Mouse (Mus musculus): Measurements from ENCODE around the gene Magi1. TPM values are rescaled to one million over a fixed set of nuclear protein-coding genes. Genes with fewer than 3 reads are reported as not detected.
A peak's percentile ranks its signal among the peaks of the same experiment; 100 is the strongest.

The Magi1 gene
- polyA plus RNA-seq (2012; fragmentation: generic; extraction: Trizol): 3.4 TPM

- Histone ChIP-seq H3K79me2 (ENCODE audit: control insufficient read depth, insufficient read depth) (peaks cover 18% of the 10 kb centered on the region), H3K4me3 (peak within 1 kb of the TSS; percentile 71), H3K36me3 (ENCODE audit: control insufficient read depth, insufficient read depth) (no peaks in the 10 kb centered on the region), H3K4me2 (ENCODE audit: low read depth) (peak within 1 kb of the TSS; percentile 88), H3ac (ENCODE audit: control insufficient read depth, insufficient read length) (peak within 1 kb of the TSS; percentile 59), H3K27me3 (ENCODE audit: control insufficient read depth, insufficient read depth, insufficient read length) (no peaks in the 10 kb centered on the region)
- TF ChIP-seq POLR2A (IDR thresholded peaks at IDR 0.05; ENCODE audit: insufficient read length, low read depth) (peak; percentile 39), MYOD1 (IDR thresholded peaks at IDR 0.05; ENCODE audit: control insufficient read depth in 1 of 3, insufficient read length in 2 of 3, low read depth in 2 of 3) (no peak), MYOG (IDR thresholded peaks at IDR 0.05; ENCODE audit: control insufficient read depth in 1 of 3, insufficient read depth in 1 of 3, insufficient read length in 2 of 3, low read depth in 2 of 3) (peak in 1 of 3 experiments; percentile 27), TCF12 (IDR thresholded peaks at IDR 0.05; ENCODE audit: insufficient read depth, poor library complexity, severe bottlenecking) (no peak)
These were observed at the start of gene Magi1 for GRCm38 (mm10) chr6:94283318-94284061. TSS of gene Magi1 (minus strand) at chr6:94283917.

GRCm38 (mm10) chr6:94327143-94327542 lies 43.4 kb upstream of the Magi1 start:
- TF ChIP-seq TCF3 (IDR thresholded peaks at IDR 0.05; ENCODE audit: insufficient read length, low read depth): no peak
- no peak for TF ChIP-seq MYOG (IDR thresholded peaks at IDR 0.05; ENCODE audit: control insufficient read depth in 1 of 3, insufficient read depth in 1 of 3, insufficient read length in 2 of 3, low read depth in 2 of 3)
- no peak for TF ChIP-seq USF1 (IDR thresholded peaks at IDR 0.05; ENCODE audit: low read depth)
- TF ChIP-seq POLR2A (IDR thresholded peaks at IDR 0.05; ENCODE audit: insufficient read length, low read depth): no peak
- TF ChIP-seq MYOD1 (IDR thresholded peaks at IDR 0.05; ENCODE audit: control insufficient read depth in 1 of 3, insufficient read length in 2 of 3, low read depth in 2 of 3): no peak
- no peak for TF ChIP-seq SRF (IDR thresholded peaks at IDR 0.05; ENCODE audit: control insufficient read depth, insufficient read length, low read depth)
- TF ChIP-seq REST (IDR thresholded peaks at IDR 0.05; ENCODE audit: insufficient read depth, insufficient read length): no peak
- no peak for TF ChIP-seq MAX (IDR thresholded peaks at IDR 0.05; ENCODE audit: low read depth)
- no peak for TF ChIP-seq CEBPB (IDR thresholded peaks at IDR 0.05; ENCODE audit: insufficient read depth, poor library complexity, severe bottlenecking)
- no peak for TF ChIP-seq POLR2AphosphoS2 (IDR thresholded peaks at IDR 0.05; ENCODE audit: insufficient read length, low read depth)
- no peak for TF ChIP-seq TCF12 (IDR thresholded peaks at IDR 0.05; ENCODE audit: insufficient read depth, poor library complexity, severe bottlenecking)
- TF ChIP-seq E2F4 (IDR thresholded peaks at IDR 0.05; ENCODE audit: insufficient read depth): no peak

GRCm38 (mm10) chr6:94316886-94317285 lies 33.2 kb upstream of the Magi1 start:
- TF ChIP-seq POLR2A (IDR thresholded peaks at IDR 0.05; ENCODE audit: insufficient read length, low read depth) (no peak), CEBPB (IDR thresholded peaks at IDR 0.05; ENCODE audit: insufficient read depth, poor library complexity, severe bottlenecking) (no peak), TCF12 (IDR thresholded peaks at IDR 0.05; ENCODE audit: insufficient read depth, poor library complexity, severe bottlenecking) (no peak), MAX (IDR thresholded peaks at IDR 0.05; ENCODE audit: low read depth) (no peak), MYOD1 (IDR thresholded peaks at IDR 0.05; ENCODE audit: control insufficient read depth in 1 of 3, insufficient read length in 2 of 3, low read depth in 2 of 3) (no peak), REST (IDR thresholded peaks at IDR 0.05; ENCODE audit: insufficient read depth, insufficient read length) (no peak), SRF (IDR thresholded peaks at IDR 0.05; ENCODE audit: control insufficient read depth, insufficient read length, low read depth) (no peak), TCF3 (IDR thresholded peaks at IDR 0.05; ENCODE audit: insufficient read length, low read depth) (no peak), USF1 (IDR thresholded peaks at IDR 0.05; ENCODE audit: low read depth) (no peak), E2F4 (IDR thresholded peaks at IDR 0.05; ENCODE audit: insufficient read depth) (no peak), POLR2AphosphoS2 (IDR thresholded peaks at IDR 0.05; ENCODE audit: insufficient read length, low read depth) (no peak), MYOG (IDR thresholded peaks at IDR 0.05; ENCODE audit: control insufficient read depth in 1 of 3, insufficient read depth in 1 of 3, insufficient read length in 2 of 3, low read depth in 2 of 3) (no peak)
- no peak overlapping the region for H3ac ChIP-seq (ENCODE audit: control insufficient read depth, insufficient read length)
- H3K36me3 ChIP-seq (ENCODE audit: control insufficient read depth, insufficient read depth): no peaks in the 10 kb centered on the region
- no peaks in the 10 kb centered on the region for H3K27me3 ChIP-seq (ENCODE audit: control insufficient read depth, insufficient read depth, insufficient read length)
- no peak overlapping the region for H3K4me3 ChIP-seq
- H3K4me2 ChIP-seq (ENCODE audit: low read depth): no peak overlapping the region
- H3K79me2 ChIP-seq (ENCODE audit: control insufficient read depth, insufficient read depth): no peaks in the 10 kb centered on the region

More at GRCm38 (mm10) chr6:94327143-94327542, 43.4 kb upstream of the Magi1 start:
- Histone ChIP-seq H3K4me3 (no peak overlapping the region), H3K4me2 (ENCODE audit: low read depth) (no peak overlapping the region), H3K27me3 (ENCODE audit: control insufficient read depth, insufficient read depth, insufficient read length) (no peaks in the 10 kb centered on the region), H3K79me2 (ENCODE audit: control insufficient read depth, insufficient read depth) (no peaks in the 10 kb centered on the region), H3K36me3 (ENCODE audit: control insufficient read depth, insufficient read depth) (no peaks in the 10 kb centered on the region), H3ac (ENCODE audit: control insufficient read depth, insufficient read length) (no peak overlapping the region)

- no peaks in the 10 kb centered on the region for H3K36me3 ChIP-seq (ENCODE audit: control insufficient read depth, insufficient read depth)
- no peak overlapping the region for H3ac ChIP-seq (ENCODE audit: control insufficient read depth, insufficient read length)
These were observed 28.6 kb upstream of the Magi1 start for GRCm38 (mm10) chr6:94312285-94312684.

More at GRCm38 (mm10) chr6:94312285-94312684, 28.6 kb upstream of the Magi1 start:
- Histone ChIP-seq H3K79me2 (ENCODE audit: control insufficient read depth, insufficient read depth) (no peaks in the 10 kb centered on the region), H3K4me3 (no peak overlapping the region), H3K27me3 (ENCODE audit: control insufficient read depth, insufficient read depth, insufficient read length) (no peaks in the 10 kb centered on the region), H3K4me2 (ENCODE audit: low read depth) (no peak overlapping the region)
- TF ChIP-seq POLR2A (IDR thresholded peaks at IDR 0.05; ENCODE audit: insufficient read length, low read depth) (no peak), MYOD1 (IDR thresholded peaks at IDR 0.05; ENCODE audit: control insufficient read depth in 1 of 3, insufficient read length in 2 of 3, low read depth in 2 of 3) (no peak), CEBPB (IDR thresholded peaks at IDR 0.05; ENCODE audit: insufficient read depth, poor library complexity, severe bottlenecking) (no peak), SRF (IDR thresholded peaks at IDR 0.05; ENCODE audit: control insufficient read depth, insufficient read length, low read depth) (no peak), TCF12 (IDR thresholded peaks at IDR 0.05; ENCODE audit: insufficient read depth, poor library complexity, severe bottlenecking) (no peak), MYOG (IDR thresholded peaks at IDR 0.05; ENCODE audit: control insufficient read depth in 1 of 3, insufficient read depth in 1 of 3, insufficient read length in 2 of 3, low read depth in 2 of 3) (no peak), USF1 (IDR thresholded peaks at IDR 0.05; ENCODE audit: low read depth) (no peak), MAX (IDR thresholded peaks at IDR 0.05; ENCODE audit: low read depth) (no peak), E2F4 (IDR thresholded peaks at IDR 0.05; ENCODE audit: insufficient read depth) (no peak), POLR2AphosphoS2 (IDR thresholded peaks at IDR 0.05; ENCODE audit: insufficient read length, low read depth) (no peak), TCF3 (IDR thresholded peaks at IDR 0.05; ENCODE audit: insufficient read length, low read depth) (no peak)

Data from myocyte (in vitro differentiated cells).